Mouse (Mus musculus) right cerebral cortex, postnatal 10 days (tissue): ENCODE measurements around the gene Smad3.

Source experiments
- DNase-seq, 2 experiments: peaks; one replicate each; pipeline ENCODE4 v3.0.0; 2021; ENCODE audit warnings: low spot score in 2 of 2

Gene Smad3

GRCm38 (mm10) chr9:63664792-63665646 is 92.8 kb downstream of the Smad3 start:
- DNase-seq = no peak

DNA sequence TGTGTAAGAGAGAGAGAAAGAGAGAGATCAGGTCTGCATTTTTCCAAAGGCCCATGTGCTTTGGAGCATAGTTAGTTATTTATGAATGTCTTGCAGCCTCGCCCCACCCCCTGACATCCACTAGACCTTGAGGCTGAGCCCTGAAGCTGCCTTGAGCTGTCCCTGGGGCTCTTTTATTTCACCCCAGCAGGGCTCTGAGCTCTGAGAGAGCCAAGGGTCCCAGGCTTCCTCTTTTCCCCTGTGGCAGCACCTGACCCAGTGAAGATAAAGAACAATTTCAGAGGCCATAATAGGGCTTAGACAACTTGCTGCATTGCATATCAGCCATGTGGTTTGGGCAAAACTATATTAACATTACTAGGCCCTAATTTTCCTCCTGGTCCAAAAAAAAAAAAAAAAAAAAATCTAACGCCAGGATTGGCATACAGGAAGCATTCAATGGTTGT is 93.5 kb downstream of the Smad3 start:
- DNase-seq = no peak

DNA sequence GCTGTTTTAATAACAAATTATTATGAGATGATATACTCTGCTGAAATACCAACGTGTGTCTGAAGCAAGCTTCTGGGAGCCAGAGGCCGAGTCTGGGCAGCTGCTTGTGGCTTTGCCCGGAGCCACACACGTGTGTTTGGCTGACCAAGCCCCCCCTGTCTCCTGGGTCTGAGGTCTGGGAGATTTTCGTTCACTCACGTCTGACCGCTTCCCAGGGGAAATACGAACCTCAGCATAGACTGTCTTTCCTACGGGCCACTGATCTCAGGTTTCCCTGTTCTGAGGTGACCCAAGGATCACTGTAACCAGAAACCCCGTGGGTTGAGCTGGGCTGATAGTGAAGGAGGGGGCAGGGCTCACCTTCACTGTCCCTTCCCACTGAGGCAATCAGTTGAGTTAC is 94.6 kb downstream of the Smad3 start:
- no peak for DNase-seq

DNA sequence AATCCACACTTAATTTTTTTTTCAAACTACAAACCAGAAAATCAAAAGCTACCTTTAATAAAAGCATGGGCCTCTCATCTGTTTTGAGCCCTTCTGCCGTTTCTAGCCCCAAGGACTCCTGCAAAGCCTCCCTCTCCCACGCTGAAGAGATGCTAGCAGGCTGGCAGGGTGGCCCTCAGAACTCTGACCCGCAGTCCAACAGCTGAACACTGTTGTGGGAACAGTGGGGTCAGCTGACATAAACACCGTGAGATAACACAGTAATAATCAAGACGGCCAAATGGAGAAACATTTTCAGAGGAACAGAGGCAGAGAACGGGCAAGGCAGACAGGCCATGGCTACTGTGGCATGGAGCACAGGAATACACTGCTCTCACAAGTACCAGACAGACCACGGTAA is 95.0 kb downstream of the Smad3 start:
- DNase-seq = no peak

DNA sequence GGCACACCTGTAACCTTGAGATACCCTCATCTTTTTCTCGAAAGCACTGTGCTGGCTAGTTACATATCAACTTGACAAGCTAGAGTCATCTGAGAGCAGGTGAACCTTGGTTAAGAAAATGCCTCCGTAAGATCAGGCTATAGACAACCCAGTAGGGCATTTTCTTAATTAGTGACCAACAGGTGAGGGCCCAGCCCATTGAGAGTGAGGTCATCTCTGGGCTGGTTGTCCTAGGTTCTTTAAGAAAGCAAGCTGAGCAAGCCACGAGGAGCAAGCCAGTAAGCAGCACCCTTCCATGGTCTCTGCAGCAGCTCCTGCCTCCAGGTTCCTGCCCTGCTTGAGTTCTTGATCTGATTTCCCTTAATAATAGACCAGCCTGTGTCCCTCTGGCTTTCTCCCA is 97.1 kb downstream of the Smad3 start:
- no peak for DNase-seq

- DNase-seq = no peak
Measured at GRCm38 (mm10) chr9:63660061-63660460, 97.7 kb downstream of the Smad3 start.

- peak in 1 of 2 experiments; percentile 61 for DNase-seq
Measured at GRCm38 (mm10) chr9:63658970-63659371, 98.8 kb downstream of the Smad3 start.

DNA sequence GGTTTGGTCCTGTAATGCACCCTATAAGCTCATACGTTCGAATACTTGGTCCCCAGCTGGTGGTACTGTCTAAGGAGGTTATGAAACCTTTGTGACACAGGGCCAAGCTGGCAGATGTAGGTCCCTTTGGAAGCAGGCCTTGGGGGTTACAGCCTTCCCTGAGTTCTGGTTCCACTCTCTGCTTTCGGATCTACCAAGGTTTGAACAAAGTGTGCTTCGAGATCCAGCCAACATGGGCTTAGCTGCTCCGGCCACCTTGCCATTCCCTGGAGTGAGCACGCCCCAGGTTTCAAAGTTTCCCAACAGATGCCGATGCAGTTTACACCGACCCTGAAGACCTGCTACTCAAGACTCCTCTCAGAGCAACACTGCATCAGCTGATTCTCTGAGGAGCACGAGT is 99.4 kb downstream of the Smad3 start:
- no peak for DNase-seq

- no peak for DNase-seq
Measured at GRCm38 (mm10) chr9:63657167-63657566, 100.6 kb downstream of the Smad3 start.

- DNase-seq = no peak
Measured at GRCm38 (mm10) chr9:63655092-63655491, 102.7 kb downstream of the Smad3 start.

DNA sequence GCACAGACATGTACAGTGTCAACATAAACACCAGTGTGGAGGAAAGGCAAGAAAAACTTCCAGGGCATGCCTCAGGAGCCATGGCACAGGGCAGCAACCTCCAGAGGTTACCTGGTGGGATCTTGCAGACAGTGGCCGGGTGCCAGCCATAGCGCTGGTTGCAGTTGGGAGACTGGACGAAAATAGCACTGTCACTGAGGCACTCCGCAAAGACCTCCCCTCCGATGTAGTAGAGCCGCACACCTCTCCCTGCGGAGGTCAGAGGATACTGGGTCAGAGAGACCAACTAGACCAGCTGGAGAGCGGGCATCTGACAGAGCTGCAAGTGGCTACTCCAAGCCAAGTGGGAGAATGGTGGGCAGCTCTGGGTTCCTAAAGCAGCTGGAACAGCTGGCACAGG is 103.2 kb downstream of the Smad3 start:
- DNase-seq = no peak

- no peak for DNase-seq
Measured at GRCm38 (mm10) chr9:63653666-63654065, 104.1 kb downstream of the Smad3 start.

DNA sequence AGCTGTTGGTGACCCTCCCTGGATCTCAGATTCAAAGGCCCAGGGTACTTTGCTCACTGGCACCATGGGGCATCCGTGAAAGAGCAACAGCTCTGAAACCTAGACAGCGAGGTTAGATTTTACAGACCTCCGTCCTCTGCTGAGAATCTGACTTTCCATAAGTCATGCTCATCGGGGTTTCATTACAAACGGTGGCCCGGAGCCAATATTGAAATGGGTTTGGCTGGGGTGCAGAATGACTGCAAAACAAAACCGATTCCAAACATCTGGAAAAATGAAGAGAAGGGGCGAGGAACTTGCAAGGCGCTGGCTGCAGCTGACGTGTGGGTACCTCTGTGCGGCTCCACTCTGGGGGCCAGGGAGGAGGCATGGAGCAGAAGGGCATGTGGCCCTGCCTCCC is 106.2 kb downstream of the Smad3 start:
- no peak for DNase-seq

- no peak for DNase-seq
Measured at GRCm38 (mm10) chr9:63650905-63651304, 106.9 kb downstream of the Smad3 start.

DNA sequence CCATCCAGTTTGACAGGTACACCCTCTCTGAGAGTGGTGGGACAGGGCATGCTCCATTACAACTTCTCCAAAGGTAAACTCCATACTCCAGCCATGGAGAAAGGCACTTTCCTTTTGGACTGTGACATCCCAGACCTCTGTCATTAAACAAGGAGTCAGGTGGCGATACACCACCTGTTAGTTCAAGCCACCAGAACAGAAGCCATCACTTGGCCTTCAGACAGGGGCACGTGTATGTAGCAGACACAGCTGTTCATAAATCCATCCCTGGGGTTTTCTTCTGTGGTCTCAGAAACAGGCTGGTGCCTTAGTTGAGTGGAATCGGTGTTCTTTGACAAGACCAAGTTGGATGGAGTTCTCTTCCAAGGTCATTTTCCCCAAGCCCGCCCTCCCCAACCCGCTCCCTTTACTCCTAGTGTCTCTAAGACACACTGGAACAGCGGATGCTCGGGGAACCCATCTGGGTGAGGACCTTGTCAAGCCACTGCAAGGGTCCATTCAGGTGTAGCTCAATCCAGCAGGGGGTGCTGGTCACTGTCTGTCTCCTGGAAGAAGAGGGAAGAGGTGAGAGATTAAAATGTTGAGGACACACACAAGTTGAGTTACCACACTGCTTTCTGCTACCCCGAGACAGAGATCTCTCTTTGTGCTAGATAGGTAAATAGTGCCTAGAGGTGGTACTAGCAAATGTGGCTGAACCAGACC is 107.8 kb downstream of the Smad3 start:
- no peak for DNase-seq

- no peak for DNase-seq
Measured at GRCm38 (mm10) chr9:63648520-63648918, 109.3 kb downstream of the Smad3 start.

DNA sequence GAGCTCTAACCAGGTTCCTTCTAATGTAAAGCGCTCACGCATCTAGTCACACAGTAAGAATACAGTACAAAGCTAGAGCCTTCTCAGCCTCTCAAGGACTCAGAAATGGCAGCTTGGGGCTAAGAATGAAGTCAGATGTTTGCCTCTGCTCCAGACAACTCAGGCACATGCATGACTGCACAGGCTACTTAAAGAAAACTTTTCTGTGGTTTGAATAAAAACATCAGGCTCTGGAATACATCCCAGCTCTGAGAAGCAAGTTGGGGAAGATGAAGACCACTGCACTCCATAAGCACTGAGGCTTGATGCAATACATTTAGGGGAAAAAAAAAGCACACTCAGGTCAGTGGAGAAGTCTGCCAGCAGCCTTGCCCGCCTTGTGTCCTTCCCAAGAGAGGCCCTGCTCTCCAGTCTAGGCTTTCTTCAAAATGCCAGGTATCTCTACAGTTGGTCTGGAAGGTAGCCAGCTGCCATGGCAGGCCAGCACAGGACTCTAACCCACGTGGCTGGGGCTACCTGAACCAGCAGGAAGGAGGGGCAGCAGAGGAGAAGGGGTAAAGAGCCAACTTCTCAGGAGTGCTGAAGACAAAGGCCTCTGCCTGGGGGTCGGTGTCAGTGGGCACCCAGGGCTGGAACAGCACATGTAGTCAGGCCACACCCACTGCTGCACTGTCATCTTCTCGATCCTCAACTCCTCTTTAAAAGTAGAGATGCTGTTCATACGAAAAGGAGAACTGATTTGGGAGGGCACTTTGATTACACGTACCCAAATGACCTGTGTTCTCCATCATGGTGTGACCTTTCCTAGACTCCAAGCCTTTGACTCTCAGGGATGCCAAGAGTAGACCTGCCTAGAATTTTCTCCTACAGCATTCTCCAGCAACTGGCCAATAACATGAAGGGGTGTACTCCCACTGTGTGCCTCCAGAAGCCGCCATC is 109.9 kb downstream of the Smad3 start:
- no peak for DNase-seq

DNA sequence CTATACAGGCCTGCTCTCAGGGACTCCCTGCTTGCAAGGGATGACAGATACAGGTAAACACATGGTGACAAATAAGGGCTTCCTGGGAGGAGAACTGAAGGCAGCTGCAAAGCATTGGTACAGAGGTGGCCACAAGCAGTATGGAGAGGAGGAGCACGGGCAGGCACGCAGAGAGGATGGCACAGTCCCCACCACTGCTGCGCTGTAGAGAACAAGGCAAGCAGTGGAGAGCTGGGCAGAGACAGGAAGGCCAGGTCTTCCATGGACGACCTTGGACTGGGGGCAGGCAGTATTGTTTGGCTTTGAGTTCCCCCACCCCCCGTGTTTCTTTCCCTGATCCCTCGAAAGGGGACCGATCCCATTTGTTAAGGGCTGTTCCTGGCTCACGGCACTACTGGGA is 112.7 kb downstream of the Smad3 start:
- no peak for DNase-seq

DNA sequence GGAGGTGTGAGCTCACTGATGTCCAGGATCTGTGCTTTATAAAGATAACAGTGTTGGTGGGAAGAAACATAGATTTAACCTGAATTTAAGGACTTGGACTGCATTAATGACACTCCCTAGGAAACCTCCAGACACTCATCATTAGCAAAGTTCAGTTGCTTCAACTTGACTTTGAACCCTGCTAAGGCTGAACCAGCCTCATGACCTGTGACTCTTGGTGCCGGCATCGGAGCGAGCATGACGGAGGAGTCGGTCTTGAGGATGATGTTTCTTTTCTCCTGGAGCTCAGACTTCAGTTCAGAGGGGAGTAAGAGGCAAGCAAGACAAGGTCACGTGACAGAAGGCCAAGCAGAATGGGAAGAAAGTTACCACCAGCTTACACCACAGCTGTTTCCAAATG is 113.8 kb downstream of the Smad3 start:
- DNase-seq = no peak

GRCm38 (mm10) chr9:63641983-63642646 is 115.7 kb downstream of the Smad3 start:
- no peak for DNase-seq

- no peak for DNase-seq
Measured at GRCm38 (mm10) chr9:63636113-63636512, 121.7 kb downstream of the Smad3 start.
